Mouse (Mus musculus): ENCODE results near the gene Hoxd11. TPM values are rescaled to one million over a fixed set of nuclear protein-coding genes. Genes with fewer than 3 reads are reported as not detected.
A peak's percentile ranks its signal among the peaks of the same experiment; 100 is the strongest.

Hoxd11 gene
- total RNA-seq, 2 experiments from 2014 or later: not detected

GRCm38 (mm10) chr2:74691995-74692807 lies 12.8 kb downstream of the Hoxd11 start:
- no peak for DNase-seq
- intact Hi-C loops (cut with DNase I): loop anchor here (10.0 kb wide), 1 partner anchor 1417 kb away; the partner anchor contains the start of gene Sp9

GRCm38 (mm10) chr2:74692808-74693431 lies 13.6 kb downstream of the Hoxd11 start:
- DNase-seq: no peak
- intact Hi-C loops (cut with DNase I): loop anchor here (10.0 kb wide), 1 partner anchor 1418 kb away; the partner anchor contains the start of gene Sp9

- intact Hi-C loops (cut with DNase I): loop anchor here (10.0 kb wide), 1 partner anchor 1419 kb away; the partner anchor contains the start of gene Sp9
- no peak for DNase-seq
Observed at GRCm38 (mm10) chr2:74693432-74693827, 14.1 kb downstream of the Hoxd11 start.

GRCm38 (mm10) chr2:74694066-74694465 lies 14.7 kb downstream of the Hoxd11 start:
- no peak for DNase-seq
- intact Hi-C loops (cut with DNase I): loop anchor here (10.0 kb wide), 1 partner anchor 1419 kb away; the partner anchor contains the start of gene Sp9

GRCm38 (mm10) chr2:74695383-74695782 lies 16.0 kb downstream of the Hoxd11 start:
- intact Hi-C loops (cut with DNase I): loop anchor here (10.0 kb wide), 1 partner anchor 1421 kb away; the partner anchor contains the start of gene Sp9
- DNase-seq: no peak

- intact Hi-C loops (cut with DNase I): loop anchor here (10.0 kb wide), 1 partner anchor 1421 kb away; the partner anchor contains the start of gene Sp9
Observed at GRCm38 (mm10) chr2:74695813-74696430, 16.6 kb downstream of the Hoxd11 start.

GRCm38 (mm10) chr2:74696442-74697335 lies 17.3 kb downstream of the Hoxd11 start:
- no peak for DNase-seq
- intact Hi-C loops (cut with DNase I): loop anchor here (10.0 kb wide), 1 partner anchor 1422 kb away; the partner anchor contains the start of gene Sp9

More at GRCm38 (mm10) chr2:74695813-74696430, 16.6 kb downstream of the Hoxd11 start:
- DNase-seq: no peak

GRCm38 (mm10) chr2:74697567-74698121 lies 18.3 kb downstream of the Hoxd11 start, which contains the start of gene Hoxd9:
Gene Hoxd9 (plus strand): TSS chr2:74697727.
- DNase-seq: no peak
- intact Hi-C loops (cut with DNase I): loop anchor here (10.0 kb wide), 1 partner anchor 1423 kb away; the partner anchor contains the start of gene Sp9

- DNase-seq: no peak
- intact Hi-C loops (cut with DNase I): loop anchor here (10.0 kb wide), 1 partner anchor 1424 kb away; the partner anchor contains the start of gene Sp9
Observed at GRCm38 (mm10) chr2:74698201-74699052, 19.1 kb downstream of the Hoxd11 start.

GRCm38 (mm10) chr2:74699053-74699430 lies 19.7 kb downstream of the Hoxd11 start:
- DNase-seq: no peak
- intact Hi-C loops (cut with DNase I): loop anchor here (10.0 kb wide), 1 partner anchor 1424 kb away; the partner anchor contains the start of gene Sp9

GRCm38 (mm10) chr2:74699664-74700545 lies 20.5 kb downstream of the Hoxd11 start:
- intact Hi-C loops (cut with DNase I): loop anchor here (5.0 to 10.0 kb wide), 5 partner anchors 262 to 1425 kb away; partner anchors contain the start of gene Sp9
- no peak for DNase-seq

GRCm38 (mm10) chr2:74700546-74701112 lies 21.3 kb downstream of the Hoxd11 start:
- intact Hi-C loops (cut with DNase I): loop anchor here (5.0 to 10.0 kb wide), 4 partner anchors 262 to 1084 kb away; no protein-coding TSS in a partner anchor
- DNase-seq: no peak

GRCm38 (mm10) chr2:74701949-74702819 lies 22.8 kb downstream of the Hoxd11 start:
- peak; percentile 83 to 87 for DNase-seq
- intact Hi-C loops (cut with DNase I): loop anchor here (1.0 to 10.0 kb wide), 8 partner anchors 260 to 1083 kb away; no protein-coding TSS in a partner anchor

GRCm38 (mm10) chr2:74702820-74703219 lies 23.5 kb downstream of the Hoxd11 start:
- no peak for DNase-seq
- intact Hi-C loops (cut with DNase I): loop anchor here (1.0 to 10.0 kb wide), 8 partner anchors 259 to 1082 kb away; no protein-coding TSS in a partner anchor

- intact Hi-C loops (cut with DNase I): loop anchor here (2.0 to 10.0 kb wide), 5 partner anchors 259 to 1081 kb away; no protein-coding TSS in a partner anchor
Observed at GRCm38 (mm10) chr2:74703317-74703716, 24.0 kb downstream of the Hoxd11 start.

More at GRCm38 (mm10) chr2:74703317-74703716, 24.0 kb downstream of the Hoxd11 start:
- DNase-seq: no peak

All from heart, postnatal 36 days (tissue).